Mouse (Mus musculus) midbrain, embryonic 11.5 days (tissue): Measurements from ENCODE around the gene 0610030E20Rik. TPM values are rescaled to one million over a fixed set of nuclear protein-coding genes. Genes with fewer than 3 reads are reported as not detected.
A peak's percentile ranks its signal among the peaks of the same experiment; 100 is the strongest.

ENCODE experiments used
- ATAC-seq: fragments of 200-750 bp; cut with Nextera tagmentation; 2 replicates; pipeline ENCODE4 v1.8.0; 2017; ENCODE audit warnings: moderate TSS enrichment, moderate library complexity; ENCODE audit not compliant: low FRiP score
- DNase-seq: peaks from one replicate; pipeline ENCODE4 v3.0.0; 2015; ENCODE audit warnings: low spot score; ENCODE audit errors: missing footprints
- H3K27ac ChIP-seq: fragments of 300-500 bp; sonication (generic); 2 replicates; pipeline ENCODE4 v1.5.1; 2014; ENCODE audit warnings: low read depth, low read length
- H3K27me3 ChIP-seq: fragments of 300-500 bp; sonication (generic); 2 replicates; pipeline ENCODE4 v1.6.1; 2014; ENCODE audit warnings: mild to moderate bottlenecking, low read length, moderate library complexity, mixed read lengths; ENCODE audit not compliant: control insufficient read depth, insufficient read depth
- H3K36me3 ChIP-seq: fragments of 300-500 bp; sonication (generic); 2 replicates; pipeline ENCODE4 v1.6.1; 2014; ENCODE audit warnings: mild to moderate bottlenecking, low read length, moderate library complexity, mixed read lengths; ENCODE audit not compliant: control insufficient read depth, insufficient read depth
- H3K4me1 ChIP-seq: fragments of 300-500 bp; sonication (generic); 2 replicates; pipeline ENCODE4 v1.6.1; 2014; ENCODE audit warnings: low read length; ENCODE audit not compliant: control insufficient read depth, insufficient read depth
- H3K4me2 ChIP-seq: fragments of 300-500 bp; sonication (generic); 2 replicates; pipeline ENCODE4 v1.6.1; 2014; ENCODE audit warnings: mild to moderate bottlenecking, moderate library complexity
- H3K4me3 ChIP-seq: fragments of 300-500 bp; sonication (generic); 2 replicates; pipeline ENCODE4 v1.5.1; 2014; ENCODE audit warnings: low read depth, low read length
- H3K9ac ChIP-seq: fragments of 300-500 bp; sonication (generic); 2 replicates; pipeline ENCODE4 v1.6.1; 2014; ENCODE audit warnings: low read length
- H3K9me3 ChIP-seq: fragments of 300-500 bp; sonication (generic); 2 replicates; pipeline ENCODE4 v1.6.1; 2016; ENCODE audit warnings: low read length; ENCODE audit not compliant: control insufficient read depth
- WGBS: fragments of 180-500 bp; shearing (Covaris S2); extraction: QIAGEN DNeasy Blood & Tissue Kit; methylation state at CpG from one replicate; pipeline ENCODE4 v1.1.7; 2014; 5-methylcytosine and 5-hydroxymethylcytosine counted together
- polyA plus RNA-seq: library from polyadenylated mRNA; unstranded; fragments of >200 nt; fragmentation: Nextera tagmentation; extraction: Ambion mirVana; gene quantifications from 2 replicates; pipeline ENCODE4 v1.2.1, GENCODE M21; 2014

0610030E20Rik gene
- polyA plus RNA-seq, 1 experiment from 2014 or later, result 16.1 TPM

DNA sequence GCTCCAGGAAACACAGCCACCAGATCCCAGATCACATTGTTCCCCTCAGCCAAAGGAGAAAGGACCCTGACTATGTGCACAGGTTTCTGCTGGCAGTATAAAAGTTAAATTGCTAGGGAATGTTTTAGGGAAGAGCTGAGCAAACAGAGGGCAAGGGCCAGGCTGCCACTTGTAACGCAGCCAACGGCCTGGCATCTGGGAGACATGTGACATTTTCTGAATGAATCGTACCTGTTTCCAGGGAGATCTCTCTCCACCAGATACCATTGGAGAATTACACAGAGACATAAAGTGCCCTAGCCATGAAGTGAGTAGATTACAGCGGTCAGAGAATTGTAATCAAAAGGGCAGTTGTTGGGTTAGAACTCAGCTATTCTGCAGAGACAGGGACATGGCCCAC, 26.1 kb downstream of the 0610030E20Rik start:
- 87% methylated on average over 4 of the region's 4 CpGs for WGBS
- no peaks in the 10 kb centered on the region for H3K4me1 ChIP-seq
- H3K36me3 ChIP-seq, result no peaks in the 10 kb centered on the region
- no peak for DNase-seq
- H3K9ac ChIP-seq, result no peak overlapping the region
- H3K9me3 ChIP-seq, result no peaks in the 10 kb centered on the region
- no peak overlapping the region for H3K27ac ChIP-seq
- no peak for ATAC-seq
- H3K27me3 ChIP-seq, result no peaks in the 10 kb centered on the region
- no peak overlapping the region for H3K4me3 ChIP-seq
- no peak overlapping the region for H3K4me2 ChIP-seq

DNA sequence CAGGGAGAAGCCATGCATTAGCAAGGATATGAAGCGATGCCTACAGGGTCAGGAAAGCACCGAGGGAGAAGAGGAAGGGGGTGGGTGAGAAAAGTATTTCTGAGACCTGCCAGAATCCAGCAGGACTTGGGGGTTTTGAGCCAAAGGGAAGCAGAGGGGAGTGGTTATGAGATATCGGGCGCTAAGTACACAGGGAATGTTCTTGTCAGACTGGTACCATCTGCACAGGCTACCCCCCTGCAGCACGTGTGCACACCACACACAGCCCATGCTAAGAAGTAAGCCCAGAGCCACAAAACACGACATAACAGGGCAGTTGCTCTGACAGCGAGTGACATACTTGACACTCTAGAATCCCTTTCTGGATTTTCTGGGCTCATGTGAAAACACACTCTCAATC, 27.1 kb downstream of the 0610030E20Rik start:
- WGBS, result 74% methylated on average over 7 of the region's 7 CpGs
- Histone ChIP-seq H3K9me3 (no peaks in the 10 kb centered on the region), H3K27me3 (peaks cover 1% of the 10 kb centered on the region), H3K27ac (no peak overlapping the region), H3K9ac (no peak overlapping the region), H3K4me1 (no peaks in the 10 kb centered on the region), H3K4me2 (no peak overlapping the region), H3K4me3 (no peak overlapping the region), H3K36me3 (no peaks in the 10 kb centered on the region)
- DNase-seq (no peak), ATAC-seq (no peak)

DNA sequence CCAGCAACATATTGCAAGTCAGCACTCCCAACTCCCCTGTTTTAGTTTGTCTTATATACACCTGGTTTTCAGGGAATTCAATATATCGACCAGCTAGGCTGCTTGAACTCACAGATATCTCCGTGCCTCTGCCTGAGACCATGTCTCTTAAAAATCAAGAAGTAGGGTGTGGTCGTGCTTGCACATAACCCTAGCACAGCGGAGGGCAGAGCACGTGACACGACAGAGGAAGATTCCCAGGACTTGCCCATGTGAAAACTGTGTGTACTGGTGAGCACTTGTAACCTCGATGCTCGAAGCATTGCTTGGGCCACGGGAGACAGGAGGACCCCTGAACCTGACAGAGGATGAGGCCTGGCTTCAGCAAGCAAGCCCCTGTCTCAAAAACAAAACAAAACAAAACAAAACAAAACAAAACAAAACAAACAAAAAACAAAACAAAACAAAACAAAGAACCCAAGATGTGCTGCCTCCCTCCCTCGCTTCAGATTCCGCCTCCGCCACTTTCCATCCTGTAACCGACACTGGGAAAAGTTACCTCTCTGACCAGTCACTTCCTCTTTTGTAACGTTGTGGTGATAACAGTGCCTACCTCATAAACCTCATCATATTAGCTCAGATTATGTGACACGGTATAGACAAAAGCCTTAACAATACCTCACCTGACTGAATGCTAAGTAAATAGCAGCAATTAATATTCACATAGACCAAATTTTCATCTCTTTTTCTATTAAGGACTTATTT, 27.9 kb downstream of the 0610030E20Rik start:
- H3K27ac ChIP-seq, result no peak overlapping the region
- H3K9ac ChIP-seq, result no peak overlapping the region
- H3K36me3 ChIP-seq, result no peaks in the 10 kb centered on the region
- DNase-seq (no peak), ATAC-seq (no peak)
- H3K4me2 ChIP-seq, result no peak overlapping the region
- peaks cover 9% of the 10 kb centered on the region for H3K27me3 ChIP-seq
- WGBS, result 85% methylated on average over 15 of the region's 15 CpGs
- H3K4me1 ChIP-seq, result no peaks in the 10 kb centered on the region; the same call in 1 of the 2 replicates
- H3K4me3 ChIP-seq, result no peak overlapping the region
- H3K9me3 ChIP-seq, result no peaks in the 10 kb centered on the region

DNA sequence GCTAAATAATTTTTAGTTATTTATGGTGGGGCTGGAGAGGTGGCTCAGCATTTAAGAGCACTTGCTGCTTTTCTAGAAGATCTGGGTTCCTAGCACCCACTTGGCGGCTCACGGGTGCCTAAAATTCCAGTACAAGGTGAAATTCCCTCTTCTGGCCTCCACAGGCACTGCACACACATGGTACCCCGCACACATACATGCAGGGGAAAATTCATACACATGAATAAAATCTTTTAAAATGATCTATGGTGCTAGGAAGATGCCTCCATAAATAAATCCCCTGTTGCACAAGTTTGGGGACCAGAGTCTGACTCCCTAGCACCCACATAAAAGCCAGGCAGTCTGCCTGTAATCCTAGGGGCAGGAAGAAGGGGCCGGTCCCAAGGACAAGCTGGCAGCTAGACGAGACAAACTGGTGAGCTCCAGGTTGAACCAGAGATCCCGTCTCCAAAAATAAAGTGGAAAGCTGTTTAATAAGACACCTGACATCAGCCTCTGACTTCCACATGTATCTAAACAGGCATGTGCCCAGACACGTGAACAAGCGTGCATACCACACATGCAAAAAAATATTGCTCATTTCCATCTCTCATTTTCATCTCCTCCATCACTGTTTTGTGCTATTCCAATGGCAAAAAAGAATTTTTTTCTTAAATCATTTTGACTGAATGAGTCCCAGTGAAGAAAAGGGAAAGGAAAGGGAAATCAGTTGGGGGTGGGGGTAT, 31.6 kb downstream of the 0610030E20Rik start:
- ATAC-seq, result no peak
- Histone ChIP-seq H3K4me3 (no peak overlapping the region), H3K4me1 (peaks cover 6% of the 10 kb centered on the region; the same call in 1 of the 2 replicates), H3K27me3 (peaks cover 16% of the 10 kb centered on the region), H3K27ac (no peak overlapping the region), H3K36me3 (no peaks in the 10 kb centered on the region), H3K9me3 (no peaks in the 10 kb centered on the region), H3K4me2 (no peak overlapping the region), H3K9ac (no peak overlapping the region)
- WGBS, result 86% methylated on average over 8 of the region's 8 CpGs
- no peak for DNase-seq

DNA sequence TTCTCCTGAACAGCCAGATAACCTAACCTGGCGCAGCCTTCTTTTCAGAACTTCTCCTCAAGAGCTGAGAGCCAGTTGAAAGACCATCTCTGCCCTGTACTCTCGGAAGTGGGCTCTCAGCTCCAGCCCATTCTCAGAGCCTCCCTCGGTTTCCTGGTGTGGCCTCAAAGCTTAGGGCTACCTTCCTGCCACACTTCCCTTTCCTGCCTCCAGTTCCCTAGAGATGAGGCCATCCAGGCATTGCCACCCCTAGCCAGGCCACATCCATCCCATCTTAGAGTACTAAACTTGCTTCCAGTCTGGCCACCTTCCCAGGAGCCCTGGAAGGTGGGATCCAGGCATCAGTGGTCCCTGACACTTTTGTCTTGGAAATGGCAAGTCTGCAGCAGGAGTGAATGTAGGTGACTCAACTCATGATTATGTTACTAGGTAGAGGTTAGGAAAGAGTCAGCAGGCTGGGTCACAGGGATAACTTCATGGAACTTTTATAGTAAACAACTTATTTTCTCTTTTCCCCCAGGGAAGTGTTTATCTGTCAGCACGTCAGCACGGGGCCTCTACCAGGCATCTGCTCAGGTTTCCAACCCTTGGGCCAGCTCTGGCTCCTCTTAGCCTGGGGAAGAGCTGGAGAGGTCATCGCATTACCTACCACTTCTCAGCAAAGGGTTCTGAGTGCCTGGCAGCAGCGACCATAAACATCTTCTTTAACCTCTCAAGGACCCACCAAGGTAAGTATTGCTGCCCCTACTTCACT, 32.4 kb downstream of the 0610030E20Rik start:
- Histone ChIP-seq H3K36me3 (no peaks in the 10 kb centered on the region), H3K27ac (no peak overlapping the region), H3K4me3 (peak overlapping the region; percentile 38), H3K9ac (no peak overlapping the region), H3K4me1 (peaks cover 6% of the 10 kb centered on the region; the same call in 1 of the 2 replicates), H3K9me3 (no peaks in the 10 kb centered on the region), H3K4me2 (peak overlapping the region; percentile 44), H3K27me3 (peaks cover 16% of the 10 kb centered on the region)
- WGBS, result 40% methylated on average over 7 of the region's 7 CpGs
- DNase-seq, result no peak
- ATAC-seq, result no peak

DNA sequence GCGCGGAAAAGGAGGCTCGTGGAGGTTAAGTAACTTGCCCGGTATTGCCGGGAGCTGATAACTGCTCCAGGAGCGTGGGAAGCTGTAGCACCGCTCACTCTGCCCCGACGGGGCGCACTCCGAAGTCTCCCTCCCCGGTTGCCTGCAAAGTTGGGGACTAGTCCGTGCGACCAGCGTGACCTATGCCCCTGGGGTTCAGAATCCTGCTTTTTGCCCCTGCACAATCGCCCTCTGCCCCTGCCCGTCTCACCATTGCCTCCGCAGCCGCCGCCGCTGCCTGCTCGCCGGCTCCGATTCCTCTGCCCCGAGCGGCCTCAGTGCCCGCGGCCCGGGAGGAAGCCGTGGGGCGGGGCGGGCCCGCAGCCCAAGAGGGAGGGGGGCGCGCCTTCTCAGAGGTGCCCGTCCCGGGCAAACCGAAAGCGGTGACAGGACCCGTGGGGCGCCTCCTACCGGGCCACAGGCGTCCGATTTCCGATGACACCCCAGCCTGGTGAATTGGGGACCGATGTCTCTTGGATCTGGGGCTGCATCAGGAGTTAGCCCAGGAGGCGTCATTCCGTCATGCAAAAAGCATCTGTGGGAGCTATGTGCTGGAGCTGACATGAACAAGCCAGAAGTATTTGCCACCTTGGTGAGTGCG, 33.1 kb downstream of the 0610030E20Rik start, which contains the start of gene Vamp5:
TSS of gene Vamp5 (minus strand) at position 338 of the 640 bp plus-strand sequence.
- Histone ChIP-seq H3K36me3 (no peaks in the 10 kb centered on the region), H3K4me2 (peak within 1 kb of the TSS; percentile 44), H3K27me3 (peaks cover 16% of the 10 kb centered on the region), H3K9ac (peak within 1 kb of the TSS; percentile 40), H3K27ac (no peak within 1 kb of the TSS), H3K4me3 (peak within 1 kb of the TSS; percentile 38), H3K9me3 (no peaks in the 10 kb centered on the region), H3K4me1 (peaks cover 6% of the 10 kb centered on the region; the same call in 1 of the 2 replicates)
- WGBS, result 2% methylated on average over 47 of the region's 49 CpGs
- DNase-seq (peak; percentile 90), ATAC-seq (peak; percentile 70; the same call in 1 of the 2 replicates)

DNA sequence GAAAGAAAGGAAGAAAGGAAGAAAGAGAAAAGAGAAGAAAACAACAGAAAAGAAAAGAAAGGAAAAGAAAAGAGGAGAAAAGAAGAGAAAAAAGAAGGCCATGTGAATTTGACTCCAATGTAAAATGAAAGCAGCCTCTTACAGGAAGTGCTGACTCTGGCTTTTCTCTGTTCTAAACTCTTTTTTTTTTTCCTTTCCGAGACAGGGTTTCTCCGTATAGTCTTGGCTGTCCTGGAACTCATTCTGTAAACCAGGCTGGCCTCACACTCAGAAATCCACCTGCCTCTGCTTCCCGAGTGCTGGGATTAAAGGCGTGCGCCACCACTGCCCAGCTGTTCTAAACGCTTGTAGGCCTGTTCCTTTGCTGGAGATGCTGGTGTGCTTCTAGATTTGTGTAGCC, 35.4 kb downstream of the 0610030E20Rik start:
- no peak for DNase-seq
- H3K9ac ChIP-seq, result no peak overlapping the region
- H3K27me3 ChIP-seq, result peaks cover 16% of the 10 kb centered on the region
- no peak overlapping the region for H3K4me3 ChIP-seq
- H3K27ac ChIP-seq, result no peak overlapping the region
- H3K9me3 ChIP-seq, result no peaks in the 10 kb centered on the region
- WGBS, result 86% methylated on average over 6 of the region's 6 CpGs
- ATAC-seq, result no peak
- H3K4me1 ChIP-seq, result peaks cover 6% of the 10 kb centered on the region; the same call in 1 of the 2 replicates
- H3K36me3 ChIP-seq, result no peaks in the 10 kb centered on the region
- no peak overlapping the region for H3K4me2 ChIP-seq

DNA sequence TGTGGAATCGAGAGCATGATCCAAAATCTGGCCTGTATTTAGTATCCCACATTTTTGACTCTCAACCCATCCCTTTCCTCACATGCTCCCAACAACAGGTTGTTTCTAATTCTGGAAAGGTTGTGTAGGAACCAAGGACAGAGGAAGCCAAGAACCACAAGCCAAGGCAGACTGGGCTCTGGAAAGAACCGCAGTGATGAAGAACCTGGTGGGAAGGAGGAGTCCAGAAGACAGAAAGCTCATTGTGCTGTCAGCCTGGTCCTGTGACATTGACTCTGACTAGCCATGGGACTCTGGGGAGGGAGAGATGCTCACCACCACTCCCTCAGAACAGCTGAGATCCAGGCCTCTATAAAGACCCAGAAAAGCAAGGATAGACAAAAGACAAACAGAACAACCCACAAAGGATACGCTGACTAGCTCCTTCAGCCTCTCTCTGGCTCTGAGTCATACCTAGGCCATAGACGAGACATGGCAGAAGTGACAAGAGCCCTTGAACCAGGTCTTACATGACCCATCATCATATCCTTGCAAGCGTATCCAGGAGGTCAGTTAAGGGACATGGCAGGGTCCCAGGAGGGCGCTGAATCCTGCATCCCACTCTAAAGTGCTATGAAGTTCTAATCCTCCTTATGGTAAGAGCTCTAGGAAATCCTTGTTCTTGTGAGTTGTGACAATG, 36.2 kb downstream of the 0610030E20Rik start:
- Histone ChIP-seq H3K36me3 (no peaks in the 10 kb centered on the region), H3K4me2 (no peak overlapping the region), H3K27ac (no peak overlapping the region), H3K9me3 (no peaks in the 10 kb centered on the region), H3K4me3 (no peak overlapping the region), H3K9ac (no peak overlapping the region), H3K27me3 (peaks cover 16% of the 10 kb centered on the region), H3K4me1 (peaks cover 6% of the 10 kb centered on the region; the same call in 1 of the 2 replicates)
- DNase-seq (no peak), ATAC-seq (no peak)
- 87% methylated on average over 6 of the region's 6 CpGs for WGBS
